Mouse (Mus musculus) retina, adult 2 months (tissue): ENCODE data around the gene Spata45.

Experiments used
- DNase-seq: peaks from one replicate; pipeline ENCODE4 v3.0.0-alpha.2; 2012; ENCODE audit warnings: low read depth, low spot score

Gene Spata45

GRCm38 (mm10) chr1:191083230-191083629, 46.8 kb downstream of the Spata45 start:
- DNase-seq, result no peak

GRCm38 (mm10) chr1:191084951-191085559, 48.6 kb downstream of the Spata45 start:
- DNase-seq, result no peak

GRCm38 (mm10) chr1:191085597-191085996, 49.2 kb downstream of the Spata45 start:
- no peak for DNase-seq

GRCm38 (mm10) chr1:191086304-191086878, 50.0 kb downstream of the Spata45 start:
- no peak for DNase-seq

- DNase-seq, result no peak
Measured at GRCm38 (mm10) chr1:191086960-191087359, 50.5 kb downstream of the Spata45 start.

GRCm38 (mm10) chr1:191087955-191088354, 51.5 kb downstream of the Spata45 start:
- no peak for DNase-seq

- DNase-seq, result no peak
Measured at GRCm38 (mm10) chr1:191089355-191089754, 52.9 kb downstream of the Spata45 start.

- DNase-seq, result no peak
Measured at GRCm38 (mm10) chr1:191092050-191092449, 55.6 kb downstream of the Spata45 start.
